8 mouse cellular contexts compared by ENCODE assay signal in genomic region chr17:14693994-14694374, GRCm38 (mm10). TPM values are rescaled to one million over a fixed set of nuclear protein-coding genes. Genes with fewer than 3 reads are reported as not detected.
DNase-seq lines count a peak whose midpoint lies in the region; ATAC-seq lines count a peak whose summit lies in the region.

TSS of gene Thbs2 (minus strand) at chr17:14694235.

- H3K9ac ChIP-seq in forebrain, embryonic 14.5 days (ENCODE audit: low read length): peak within 1 kb of the TSS; percentile 3; the same call in 1 of the 2 replicates
- H3K9ac ChIP-seq in midbrain, embryonic 13.5 days (replicated peaks): 0 out of 2 replicates have a peak within 1 kb of the TSS, but pooled peaks have one; percentile 20

- intact Hi-C loops in left cerebral cortex, postnatal 10 days (cut with DNase I): no loop called here
- intact Hi-C loops in heart, postnatal 25 days (cut with DNase I): no loop called here

- DNase-seq in left cerebral cortex, postnatal 10 days (ENCODE audit: extremely low spot score in 1 of 2, low spot score in 2 of 2): peak; percentile 6 to 77
- no peak for DNase-seq in left cerebral cortex, adult 11 months (ENCODE audit: low spot score)
- DNase-seq in forebrain, embryonic 14.5 days (ENCODE audit: low spot score): peak; percentile 5
- DNase-seq in heart, postnatal 25 days (ENCODE audit: low spot score): peak; percentile 71
- peak; percentile 67 for DNase-seq in limb, embryonic 10.5 days (ENCODE audit: low spot score)
- DNase-seq in urinary bladder, postnatal 36 days (ENCODE audit: low spot score in 2 of 2): peak; percentile 39 to 64
- no peak for DNase-seq in spleen, adult 12 weeks (ENCODE audit: low spot score)

- peaks cover 10% of the 10 kb centered on the region; the same call in 1 of the 2 replicates for H3K4me1 ChIP-seq in forebrain, embryonic 14.5 days (ENCODE audit: control insufficient read depth, insufficient read depth, low read length)
- H3K4me1 ChIP-seq in limb, embryonic 10.5 days: peaks cover 18% of the 10 kb centered on the region
- peaks cover 16% of the 10 kb centered on the region for H3K4me1 ChIP-seq in midbrain, embryonic 13.5 days (replicated peaks)

- peak; percentile 72 for ATAC-seq in forebrain, embryonic 14.5 days
- peak; percentile 85 for ATAC-seq in midbrain, embryonic 13.5 days

- no peaks in the 10 kb centered on the region for H3K36me3 ChIP-seq in forebrain, embryonic 14.5 days (ENCODE audit: control insufficient read depth, insufficient read depth, low read length)
- no peaks in the 10 kb centered on the region for H3K36me3 ChIP-seq in limb, embryonic 10.5 days
- H3K36me3 ChIP-seq in midbrain, embryonic 13.5 days: no peaks in the 10 kb centered on the region

- no peak within 1 kb of the TSS for H3K27ac ChIP-seq in forebrain, embryonic 14.5 days (ENCODE audit: low read depth, low read length)
- peak within 1 kb of the TSS; percentile 66 for H3K27ac ChIP-seq in limb, embryonic 10.5 days
- no peak within 1 kb of the TSS for H3K27ac ChIP-seq in midbrain, embryonic 13.5 days

- no peaks in the 10 kb centered on the region for H3K9me3 ChIP-seq in forebrain, embryonic 14.5 days (replicated peaks; ENCODE audit: control insufficient read depth, low read length)
- H3K9me3 ChIP-seq in limb, embryonic 10.5 days (replicated peaks): no peaks in the 10 kb centered on the region
- H3K9me3 ChIP-seq in midbrain, embryonic 13.5 days: no peaks in the 10 kb centered on the region

- H3K27me3 ChIP-seq in forebrain, embryonic 14.5 days (replicated peaks; ENCODE audit: control insufficient read depth, insufficient read depth, low read length): no peaks in the 10 kb centered on the region
- 0 out of 2 replicates have a peak, but pooled peaks cover 7% of the 10 kb centered on the region for H3K27me3 ChIP-seq in limb, embryonic 10.5 days (ENCODE audit: low read depth, poor library complexity, severe bottlenecking)
- no peaks in the 10 kb centered on the region for H3K27me3 ChIP-seq in midbrain, embryonic 13.5 days

- H3K4me3 ChIP-seq in forebrain, embryonic 14.5 days (ENCODE audit: low read depth, low read length): no peak within 1 kb of the TSS
- H3K4me3 ChIP-seq in limb, embryonic 10.5 days: peak within 1 kb of the TSS; percentile 44
- H3K4me3 ChIP-seq in midbrain, embryonic 13.5 days (replicated peaks): peak within 1 kb of the TSS; percentile 20

- WGBS in forebrain, embryonic 14.5 days: under 1% methylated on average over 14 of the region's 14 CpGs
- WGBS in limb, embryonic 10.5 days: under 1% methylated on average over 14 of the region's 14 CpGs
- WGBS in midbrain, embryonic 13.5 days: 1% methylated on average over 14 of the region's 14 CpGs

- H3K4me2 ChIP-seq in forebrain, embryonic 14.5 days (ENCODE audit: low read length): peak within 1 kb of the TSS; percentile 31
- H3K4me2 ChIP-seq in midbrain, embryonic 13.5 days (replicated peaks): peak within 1 kb of the TSS; percentile 52

RNA-seq across cellular contexts. Expression of gene Thbs2, which starts in this region (rescaled TPM):
- total RNA-seq in left cerebral cortex, postnatal 10 days (2021): 1 to 10 TPM; 7.5 to 7.9 TPM
- polyA plus RNA-seq in forebrain, embryonic 14.5 days (2014; fragmentation: Nextera tagmentation; extraction: Ambion mirVana): 1.4 and 2.0 TPM in 2 replicates
- 10 to 100 TPM; 14.6 to 16.5 TPM for total RNA-seq in heart, postnatal 25 days (2021)
- 0.97 and 2.0 TPM in 2 replicates for polyA plus RNA-seq in limb, embryonic 10.5 days (2016; fragmentation: Nextera tagmentation; extraction: Ambion mirVana)
- polyA plus RNA-seq in midbrain, embryonic 13.5 days (2015; fragmentation: Nextera tagmentation; extraction: Ambion mirVana): 1.1 and 1.2 TPM in 2 replicates

Comparison
In these comparisons a context has a peak if more than half of its experiments do, and no peak if none do; other contexts are left out.
1. DNase-seq: peak in left cerebral cortex, postnatal 10 days (2 of 2), forebrain, embryonic 14.5 days (single experiment), heart, postnatal 25 days (single experiment), limb, embryonic 10.5 days (single experiment) and urinary bladder, postnatal 36 days (2 of 2); none in left cerebral cortex, adult 11 months (single experiment) and spleen, adult 12 weeks (single experiment).